Mouse (Mus musculus) liver, embryonic 11.5 days (tissue): Measurements from ENCODE around the gene Col4a2. TPM values are rescaled to one million over a fixed set of nuclear protein-coding genes. Genes with fewer than 3 reads are reported as not detected.

ENCODE experiments used
- ATAC-seq: fragments of 200-750 bp; cut with Nextera tagmentation; replicated peaks from 2 replicates; pipeline ENCODE4 v1.8.0; 2017; ENCODE audit warnings: moderate number of reproducible peaks, mild to moderate bottlenecking, moderate TSS enrichment, moderate library complexity; ENCODE audit not compliant: low FRiP score
- DNase-seq: peaks from one replicate; pipeline ENCODE4 v3.0.0-alpha.2; 2017; ENCODE audit warnings: low spot score
- H3K27ac ChIP-seq: fragments of 300-500 bp; sonication (generic); 2 replicates; pipeline ENCODE4 v1.5.1; 2014; ENCODE audit warnings: mild to moderate bottlenecking, low read depth, low read length, control low read depth
- H3K27me3 ChIP-seq: fragments of 300-500 bp; sonication (generic); replicated peaks from 2 replicates; pipeline ENCODE4 v1.6.1; 2014; ENCODE audit warnings: low read length, mixed read lengths; ENCODE audit not compliant: control insufficient read depth, insufficient read depth
- H3K36me3 ChIP-seq: fragments of 300-500 bp; sonication (generic); 2 replicates; pipeline ENCODE4 v1.6.1; 2014; ENCODE audit warnings: mild to moderate bottlenecking, low read length, moderate library complexity, mixed read lengths; ENCODE audit not compliant: control insufficient read depth, insufficient read depth
- H3K4me1 ChIP-seq: fragments of 300-500 bp; sonication (generic); replicated peaks from 2 replicates; pipeline ENCODE4 v1.6.1; 2014; ENCODE audit warnings: low read length, mixed read lengths; ENCODE audit not compliant: control insufficient read depth, insufficient read depth
- H3K4me2 ChIP-seq: fragments of 300-500 bp; sonication (generic); 2 replicates; pipeline ENCODE4 v1.6.1; 2014; ENCODE audit warnings: mild to moderate bottlenecking, control low read depth, moderate library complexity
- H3K4me3 ChIP-seq: fragments of 300-500 bp; sonication (generic); 2 replicates; pipeline ENCODE4 v1.5.1; 2014; ENCODE audit warnings: low read depth, low read length, control low read depth
- H3K9ac ChIP-seq: fragments of 300-500 bp; sonication (generic); 2 replicates; pipeline ENCODE4 v1.6.1; 2014; ENCODE audit warnings: low read depth, low read length, control low read depth
- H3K9me3 ChIP-seq: fragments of 300-500 bp; sonication (generic); 2 replicates; pipeline ENCODE4 v1.6.1; 2016; ENCODE audit warnings: low read length, inconsistent platforms, mixed read lengths; ENCODE audit not compliant: control insufficient read depth
- WGBS: fragments of 180-500 bp; shearing (Covaris S2); extraction: QIAGEN DNeasy Blood & Tissue Kit; methylation state at CpG from one replicate; pipeline ENCODE4 v1.1.7; 2014; 5-methylcytosine and 5-hydroxymethylcytosine counted together
- polyA plus RNA-seq: library from polyadenylated mRNA; unstranded; fragments of >200 nt; fragmentation: Nextera tagmentation; extraction: Ambion mirVana; gene quantifications from 2 replicates; pipeline ENCODE4 v1.2.1, GENCODE M21; 2014

The Col4a2 gene
- polyA plus RNA-seq, 1 experiment from 2014 or later, result 12.2 TPM

- no peak for ATAC-seq
- no peak for DNase-seq
- H3K9me3 ChIP-seq, result no peaks in the 10 kb centered on the region
- WGBS, result 61% methylated on average over 4 of the region's 4 CpGs
- no peaks in the 10 kb centered on the region for H3K36me3 ChIP-seq
- H3K4me2 ChIP-seq, result no peak overlapping the region
- no peak overlapping the region for H3K4me3 ChIP-seq
- H3K27ac ChIP-seq, result no peak overlapping the region
- no peaks in the 10 kb centered on the region for H3K27me3 ChIP-seq
- H3K9ac ChIP-seq, result no peak overlapping the region
- no peaks in the 10 kb centered on the region for H3K4me1 ChIP-seq
Measured at GRCm38 (mm10) chr8:11285437-11285836, 27.2 kb upstream of the Col4a2 start.

GRCm38 (mm10) chr8:11287139-11287538 is 25.5 kb upstream of the Col4a2 start:
- no peak overlapping the region for H3K4me3 ChIP-seq
- ATAC-seq (no peak), DNase-seq (no peak)
- H3K27ac ChIP-seq, result no peak overlapping the region
- H3K36me3 ChIP-seq, result no peaks in the 10 kb centered on the region
- no peak overlapping the region for H3K9ac ChIP-seq
- no peaks in the 10 kb centered on the region for H3K9me3 ChIP-seq
- WGBS, result 67% methylated on average over 3 of the region's 3 CpGs
- H3K27me3 ChIP-seq, result no peaks in the 10 kb centered on the region
- H3K4me2 ChIP-seq, result no peak overlapping the region
- no peaks in the 10 kb centered on the region for H3K4me1 ChIP-seq

- no peaks in the 10 kb centered on the region for H3K4me1 ChIP-seq
- no peak for ATAC-seq
- 73% methylated on average over 6 of the region's 6 CpGs for WGBS
Measured at GRCm38 (mm10) chr8:11288286-11288685, 24.3 kb upstream of the Col4a2 start.

GRCm38 (mm10) chr8:11290533-11290932 is 22.1 kb upstream of the Col4a2 start:
- H3K9ac ChIP-seq, result no peak overlapping the region
- no peaks in the 10 kb centered on the region for H3K27me3 ChIP-seq
- H3K36me3 ChIP-seq, result no peaks in the 10 kb centered on the region
- 15% methylated on average over 1 of the region's 1 CpGs for WGBS
- no peak for ATAC-seq
- H3K4me3 ChIP-seq, result no peak overlapping the region
- no peaks in the 10 kb centered on the region for H3K4me1 ChIP-seq
- no peaks in the 10 kb centered on the region for H3K9me3 ChIP-seq
- no peak overlapping the region for H3K27ac ChIP-seq
- no peak for DNase-seq
- H3K4me2 ChIP-seq, result no peak overlapping the region

More at GRCm38 (mm10) chr8:11288286-11288685, 24.3 kb upstream of the Col4a2 start:
- Histone ChIP-seq H3K27ac (no peak overlapping the region), H3K4me2 (no peak overlapping the region), H3K36me3 (no peaks in the 10 kb centered on the region), H3K27me3 (no peaks in the 10 kb centered on the region), H3K9me3 (no peaks in the 10 kb centered on the region), H3K4me3 (no peak overlapping the region), H3K9ac (no peak overlapping the region)
- DNase-seq, result no peak

GRCm38 (mm10) chr8:11292611-11293010 is 20.0 kb upstream of the Col4a2 start:
- DNase-seq, result no peak
- no peak overlapping the region for H3K9ac ChIP-seq
- no peak for ATAC-seq
- no peak overlapping the region for H3K27ac ChIP-seq
- H3K36me3 ChIP-seq, result no peaks in the 10 kb centered on the region
- WGBS, result 54% methylated on average over 3 of the region's 3 CpGs
- H3K4me3 ChIP-seq, result no peak overlapping the region
- H3K4me2 ChIP-seq, result no peak overlapping the region
- H3K4me1 ChIP-seq, result no peaks in the 10 kb centered on the region
- no peaks in the 10 kb centered on the region for H3K27me3 ChIP-seq
- no peaks in the 10 kb centered on the region for H3K9me3 ChIP-seq

GRCm38 (mm10) chr8:11296282-11296943 is 16.2 kb upstream of the Col4a2 start:
- WGBS, result 74% methylated on average over 10 of the region's 10 CpGs
- Histone ChIP-seq H3K9ac (no peak overlapping the region), H3K27ac (no peak overlapping the region), H3K4me2 (no peak overlapping the region), H3K27me3 (no peaks in the 10 kb centered on the region), H3K36me3 (no peaks in the 10 kb centered on the region), H3K9me3 (no peaks in the 10 kb centered on the region), H3K4me1 (no peaks in the 10 kb centered on the region), H3K4me3 (no peak overlapping the region)
- ATAC-seq, result no peak
- DNase-seq, result no peak

GRCm38 (mm10) chr8:11297141-11297838 is 15.3 kb upstream of the Col4a2 start:
- 59% methylated on average over 8 of the region's 8 CpGs for WGBS
- Histone ChIP-seq H3K27ac (no peak overlapping the region), H3K36me3 (no peaks in the 10 kb centered on the region), H3K4me1 (no peaks in the 10 kb centered on the region), H3K27me3 (no peaks in the 10 kb centered on the region), H3K4me3 (no peak overlapping the region), H3K9ac (no peak overlapping the region), H3K4me2 (no peak overlapping the region), H3K9me3 (no peaks in the 10 kb centered on the region)
- no peak for DNase-seq
- no peak for ATAC-seq

GRCm38 (mm10) chr8:11298531-11299316 is 13.9 kb upstream of the Col4a2 start:
- Histone ChIP-seq H3K4me2 (no peak overlapping the region), H3K36me3 (no peaks in the 10 kb centered on the region), H3K27ac (no peak overlapping the region), H3K9me3 (no peaks in the 10 kb centered on the region), H3K4me3 (no peak overlapping the region), H3K4me1 (no peaks in the 10 kb centered on the region), H3K27me3 (no peaks in the 10 kb centered on the region), H3K9ac (no peak overlapping the region)
- DNase-seq (no peak), ATAC-seq (no peak)
- 56% methylated on average over 12 of the region's 12 CpGs for WGBS
